Mouse (Mus musculus): ENCODE results near the gene Cenpf.

Cenpf gene

GRCm38 (mm10) chr1:189687654-189688387 lies at the start of gene Cenpf:
TSS of gene Cenpf (minus strand) at chr1:189688086.
- peak; percentile 95 to 98 for DNase-seq (ENCODE audit: low spot score in 2 of 2)

DNA sequence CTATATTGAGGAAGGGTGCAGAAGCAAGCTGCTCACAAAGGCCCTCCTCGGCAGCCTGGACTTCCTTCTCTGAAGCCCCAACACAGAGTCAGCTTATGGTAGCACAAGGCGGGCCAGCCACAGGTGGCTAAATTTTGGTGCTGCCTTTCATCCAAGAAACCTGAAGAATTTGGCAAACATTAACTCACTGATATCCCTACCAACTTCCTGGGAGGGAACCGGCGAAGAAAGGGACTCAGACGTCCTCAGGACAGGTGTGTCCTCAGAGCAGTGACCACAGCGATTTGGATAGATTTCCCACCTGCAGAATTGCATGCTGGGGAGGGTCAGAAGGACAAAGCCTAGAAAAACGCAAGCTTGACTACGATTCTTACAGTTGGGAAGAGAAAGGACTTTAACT lies 44.3 kb upstream of the Cenpf start:
- DNase-seq (ENCODE audit: low spot score in 2 of 2), result no peak

- no peak for DNase-seq (ENCODE audit: low spot score in 2 of 2)
These were observed 43.8 kb upstream of the Cenpf start for GRCm38 (mm10) chr1:189731697-189732096.

DNA sequence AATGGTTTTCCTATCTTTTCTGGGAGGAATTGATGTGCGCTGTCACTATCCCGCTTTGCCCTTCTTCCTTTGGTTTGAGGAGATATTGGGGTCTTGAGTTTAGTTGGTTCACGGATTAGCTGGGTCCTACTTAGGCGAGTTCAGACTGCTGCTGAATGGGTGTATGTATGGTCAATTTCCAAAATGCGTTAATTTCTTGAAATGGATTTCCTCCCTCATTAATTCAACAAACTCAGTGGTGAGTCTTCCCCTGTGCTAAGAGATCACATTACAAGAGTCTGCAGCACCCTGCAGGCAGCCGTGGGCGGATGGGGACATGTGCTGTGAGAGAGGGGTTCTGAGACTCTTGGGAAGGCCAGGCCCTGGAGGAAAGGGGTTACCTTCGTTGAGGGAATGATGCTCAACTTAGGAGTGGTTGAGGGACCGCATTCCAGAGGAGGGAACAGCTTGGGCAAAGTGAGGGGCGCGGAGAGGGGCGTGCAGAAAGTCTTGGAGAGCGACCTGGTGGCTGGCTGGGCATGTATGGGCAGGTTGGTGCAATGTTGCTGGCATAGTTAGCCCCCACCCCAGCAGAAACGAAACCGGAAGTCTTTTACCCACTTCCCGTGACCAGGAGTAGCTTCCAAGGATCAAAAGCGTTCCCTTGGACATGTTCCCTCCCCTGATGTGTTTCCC lies 41.4 kb upstream of the Cenpf start:
- no peak for DNase-seq (ENCODE audit: low spot score in 2 of 2)

DNA sequence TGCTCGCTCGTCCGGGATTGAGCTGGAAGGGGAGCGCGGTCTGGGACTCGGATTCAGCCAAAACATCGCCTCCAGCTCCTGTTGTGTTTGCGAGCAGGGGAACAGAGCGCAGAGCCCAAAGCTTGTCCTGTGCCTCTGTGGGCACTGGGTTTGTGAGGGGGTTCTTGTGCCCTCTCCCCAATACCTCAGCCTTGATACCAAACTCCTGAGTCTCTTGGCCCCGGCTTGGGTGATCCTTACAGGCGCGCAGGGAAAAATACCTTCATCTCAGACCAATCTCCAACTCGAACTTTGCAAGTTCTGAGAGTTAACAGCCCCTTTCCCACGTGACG lies 40.9 kb upstream of the Cenpf start:
- DNase-seq (ENCODE audit: low spot score in 2 of 2), result no peak

DNA sequence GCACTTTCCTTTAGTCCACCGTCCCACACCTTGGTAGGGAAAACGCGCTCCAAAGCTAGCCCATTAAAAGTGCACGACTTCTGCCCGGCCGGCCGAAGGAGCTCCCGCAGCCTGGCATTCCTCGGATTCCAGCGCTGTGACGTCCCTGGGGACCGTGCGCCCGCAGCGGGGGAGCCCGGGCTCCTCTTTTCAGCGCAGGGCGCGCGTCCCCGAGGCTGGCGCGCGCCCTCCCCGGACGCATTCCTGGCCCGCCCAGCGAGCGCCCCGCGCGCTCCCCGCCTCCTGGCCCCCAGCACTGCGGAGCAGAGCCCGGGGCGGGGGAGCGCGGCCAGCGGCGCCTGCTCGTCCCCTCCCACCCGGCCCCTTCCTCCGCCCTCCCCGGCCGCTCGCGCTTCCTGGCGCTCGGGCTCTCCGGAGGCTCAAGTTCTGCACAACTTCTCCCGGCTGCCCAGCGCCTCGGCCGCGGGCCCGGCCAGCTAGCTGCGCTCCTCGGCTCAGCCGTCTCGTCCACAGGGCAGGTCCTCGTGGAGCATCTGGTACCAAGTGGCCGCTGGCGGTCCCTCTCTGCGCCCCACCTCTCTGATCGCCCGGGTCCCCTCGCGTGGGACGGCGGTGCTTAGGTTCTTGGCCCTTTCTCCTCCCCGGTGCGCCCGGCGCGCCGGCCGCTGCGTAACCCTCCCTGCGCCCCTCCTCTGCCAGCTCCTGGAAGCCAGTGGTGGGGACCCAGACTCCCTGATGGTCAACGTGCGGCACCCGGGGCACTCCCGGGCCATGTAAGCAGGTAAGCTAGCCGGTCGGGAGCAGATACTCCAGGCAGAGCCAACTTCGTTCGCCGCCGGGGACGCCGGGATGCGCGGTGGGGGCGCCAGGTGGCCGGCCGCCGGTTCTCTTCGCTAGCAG lies 40.2 kb upstream of the Cenpf start, which contains the start of gene Ptpn14:
Gene Ptpn14, plus strand, starts transcription at position 385 of the 900 bp plus-strand sequence.
- peak; percentile 76 to 82 for DNase-seq (ENCODE audit: low spot score in 2 of 2)

- DNase-seq (ENCODE audit: low spot score in 2 of 2), result peak; percentile 50 to 71
These were observed 39.5 kb upstream of the Cenpf start for GRCm38 (mm10) chr1:189727346-189727883.

DNA sequence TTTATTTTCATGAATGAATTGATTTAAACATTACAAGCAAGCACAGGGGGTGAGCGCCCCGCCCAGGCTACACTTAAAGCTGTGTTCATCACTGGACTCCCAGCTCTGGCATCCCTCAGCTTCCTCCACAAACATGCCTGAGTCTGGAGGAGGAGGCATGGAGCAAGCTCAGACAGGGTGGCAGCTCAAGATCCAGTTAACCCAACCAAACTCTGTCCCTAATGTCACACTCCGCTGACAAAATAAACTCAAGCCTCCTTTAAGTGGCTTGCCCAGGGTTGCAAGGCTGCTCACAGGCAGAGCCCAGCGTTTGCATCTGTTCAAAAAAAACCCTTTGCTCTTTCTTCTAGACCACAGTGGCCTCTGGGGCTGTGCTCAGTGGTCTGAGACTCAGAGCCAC lies 38.2 kb upstream of the Cenpf start:
- no peak for DNase-seq (ENCODE audit: low spot score in 2 of 2)

GRCm38 (mm10) chr1:189718600-189718999 lies 30.7 kb upstream of the Cenpf start:
- DNase-seq (ENCODE audit: low spot score in 2 of 2), result no peak

- no peak for DNase-seq (ENCODE audit: low spot score in 2 of 2)
These were observed 29.7 kb upstream of the Cenpf start for GRCm38 (mm10) chr1:189717546-189717945.

GRCm38 (mm10) chr1:189715915-189716797 lies 28.3 kb upstream of the Cenpf start:
- no peak for DNase-seq (ENCODE audit: low spot score in 2 of 2)

DNA sequence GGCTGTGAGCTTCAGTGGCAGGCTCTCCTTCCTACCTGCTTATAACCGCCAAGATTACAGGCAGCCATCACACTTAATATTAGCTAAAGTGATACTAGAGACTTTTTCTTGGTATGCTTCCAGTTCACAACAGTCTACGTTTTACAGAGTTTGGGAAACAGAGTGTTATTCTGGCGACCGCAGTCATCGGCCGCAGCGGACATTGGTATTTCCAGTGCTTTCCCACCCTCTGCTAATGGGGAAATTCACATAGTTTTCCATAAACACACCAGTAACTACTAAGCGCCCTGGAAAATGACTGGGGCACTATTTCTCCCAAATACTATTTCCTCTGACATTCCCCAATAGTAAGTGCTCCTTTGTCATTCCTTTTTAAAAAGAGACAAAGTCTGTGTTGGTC lies 21.1 kb upstream of the Cenpf start:
- no peak for DNase-seq (ENCODE audit: low spot score in 2 of 2)

DNA sequence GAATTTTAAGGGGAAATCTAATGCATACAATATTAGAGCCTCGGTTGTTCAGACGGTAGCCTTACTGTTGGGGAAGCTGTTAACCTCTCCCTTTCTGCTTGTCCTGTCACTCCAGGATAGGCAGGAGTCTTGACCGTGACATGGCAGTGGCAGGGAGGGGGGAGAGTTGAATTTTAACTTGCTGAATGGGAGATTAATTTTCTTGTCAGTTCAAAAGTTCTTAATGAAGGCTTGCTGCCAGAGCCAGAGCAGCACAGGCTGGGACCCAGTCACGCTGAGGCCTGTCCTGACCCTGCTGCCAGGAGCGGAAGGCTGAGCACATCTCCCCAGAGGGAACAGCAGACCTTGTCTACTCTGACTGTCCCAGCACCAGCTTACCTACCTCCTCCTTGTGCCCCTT lies 19.5 kb upstream of the Cenpf start:
- peak in 1 of 2 experiments; percentile 38 for DNase-seq (ENCODE audit: low spot score in 2 of 2)

DNA sequence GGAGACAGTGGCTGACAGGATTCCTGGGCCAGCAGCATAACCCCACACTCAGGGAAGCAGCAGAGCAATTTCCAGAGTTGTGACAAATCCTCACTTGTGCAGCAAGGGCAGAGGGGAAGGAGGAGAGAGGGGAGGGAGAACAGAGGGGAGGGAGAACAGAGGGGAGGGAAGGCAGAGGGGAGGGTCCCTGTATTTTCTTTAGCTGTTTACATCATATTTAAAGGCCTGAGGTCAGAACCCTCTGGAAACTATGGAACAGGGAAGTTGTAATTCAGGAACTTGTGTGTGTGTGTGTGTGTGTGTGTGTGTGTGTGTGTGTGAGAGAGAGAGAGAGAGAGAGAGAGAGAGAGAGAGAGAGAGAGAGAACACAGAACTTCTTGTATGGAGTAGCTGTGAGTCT lies 19.1 kb upstream of the Cenpf start:
- DNase-seq (ENCODE audit: low spot score in 2 of 2), result no peak

DNA sequence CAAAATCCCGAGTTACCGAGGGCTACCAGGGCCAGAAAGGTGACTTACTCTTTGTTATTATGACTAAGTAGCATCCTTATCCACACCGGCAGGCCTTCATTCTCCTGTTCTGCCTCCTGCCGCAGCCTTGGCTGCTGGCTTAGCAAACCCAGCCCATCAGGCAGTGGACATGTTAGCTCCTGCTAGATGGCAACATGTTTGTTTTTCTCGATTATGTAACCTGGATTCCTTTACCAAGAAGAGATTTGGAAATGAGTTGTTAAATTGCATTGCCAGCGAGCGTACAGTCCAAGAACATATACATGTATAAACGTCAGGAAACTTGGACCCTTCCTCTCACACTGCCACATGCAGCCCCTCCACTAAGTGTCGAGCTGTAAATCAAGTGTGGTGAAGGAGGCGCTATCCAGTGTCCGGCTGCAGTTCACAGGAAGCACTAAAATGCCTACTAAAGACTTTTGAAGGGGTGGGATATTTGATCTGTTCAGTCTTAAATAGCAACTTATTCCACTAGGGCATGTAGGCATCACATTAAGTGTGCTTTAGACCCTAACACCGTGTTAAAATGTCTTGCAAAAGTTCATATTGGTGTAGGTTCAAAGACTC lies 18.3 kb upstream of the Cenpf start:
- peak in 1 of 2 experiments; percentile 47 for DNase-seq (ENCODE audit: low spot score in 2 of 2)

DNA sequence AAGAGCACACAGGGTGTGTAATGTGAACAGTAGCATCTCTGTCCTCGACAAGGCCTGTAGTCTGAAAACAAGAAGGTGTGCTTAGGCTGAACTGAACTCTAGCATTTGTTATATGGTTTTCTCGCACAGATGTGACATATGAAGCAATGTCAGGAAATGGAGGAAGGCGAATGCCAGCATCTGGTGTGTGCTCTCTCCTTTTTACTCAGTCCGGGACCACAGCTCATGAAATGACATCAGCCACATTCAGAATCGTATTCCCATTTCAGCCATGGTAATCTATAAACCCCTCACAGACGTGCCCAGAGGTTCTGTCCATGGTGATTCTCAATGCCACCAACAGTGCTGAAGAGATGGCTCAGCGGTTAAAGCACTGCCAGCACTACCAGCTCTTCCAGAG lies 15.7 kb upstream of the Cenpf start:
- no peak for DNase-seq (ENCODE audit: low spot score in 2 of 2)

- no peak for DNase-seq (ENCODE audit: low spot score in 2 of 2)
These were observed 15.3 kb upstream of the Cenpf start for GRCm38 (mm10) chr1:189703156-189703555.

DNA sequence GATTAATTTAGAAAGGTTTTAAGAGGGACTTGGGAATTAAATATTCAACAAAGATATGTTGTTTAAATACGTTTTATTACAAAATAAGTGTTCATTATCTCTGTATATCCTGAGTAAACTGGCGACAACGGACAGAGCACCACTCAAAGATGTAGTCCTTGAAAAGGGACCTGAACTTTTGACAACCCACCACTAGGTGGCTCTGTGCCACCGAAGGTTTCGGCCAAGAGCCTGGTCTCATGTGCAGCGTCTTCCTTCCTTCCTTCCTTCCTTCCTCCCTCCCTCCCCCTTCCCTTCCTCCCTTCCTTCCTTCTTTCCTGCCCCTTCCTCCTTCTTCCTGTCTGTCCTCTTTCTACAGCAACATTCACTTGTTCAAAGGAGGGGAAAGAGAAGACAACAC lies 13.1 kb upstream of the Cenpf start:
- peak; percentile 53 to 72 for DNase-seq (ENCODE audit: low spot score in 2 of 2)

DNA sequence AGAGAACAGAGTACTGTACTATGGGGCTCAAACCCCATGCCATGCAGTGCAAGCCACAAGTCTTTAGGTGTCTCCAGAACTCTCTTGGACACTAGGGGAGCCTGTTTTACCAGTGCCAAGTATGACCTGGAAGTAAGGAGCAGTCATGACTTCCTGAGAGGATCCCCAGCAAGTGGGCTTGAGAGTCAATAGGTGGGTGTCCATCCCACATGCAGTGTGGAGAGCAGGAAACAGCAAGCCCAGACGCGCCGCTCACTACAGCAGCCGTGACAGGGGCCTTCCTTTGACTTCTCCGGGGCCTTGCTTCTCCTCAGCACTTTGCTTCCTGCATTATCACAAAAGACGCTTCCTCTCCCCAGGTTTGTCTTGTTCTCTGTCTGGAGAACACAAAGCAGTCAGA lies 12.3 kb upstream of the Cenpf start:
- DNase-seq (ENCODE audit: low spot score in 2 of 2), result no peak

DNA sequence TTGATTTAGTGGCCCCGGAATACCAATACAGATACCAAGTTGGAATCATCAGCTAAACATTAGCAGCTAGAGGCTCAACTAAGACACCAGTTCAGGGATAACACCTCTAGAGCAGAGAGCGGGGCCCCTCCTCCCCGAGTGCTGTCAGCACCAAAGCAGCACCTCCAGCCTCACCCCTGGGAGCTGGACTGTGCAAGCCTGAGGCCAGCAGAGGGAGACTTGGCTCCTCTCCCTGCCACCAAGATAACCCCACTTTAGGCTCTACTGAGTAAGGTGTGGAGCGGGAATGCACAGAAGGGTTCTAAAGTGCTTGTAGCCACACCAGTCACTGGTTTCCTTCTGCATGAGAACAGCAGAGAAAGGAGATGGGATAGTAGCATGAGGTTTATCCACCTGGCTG lies 10.5 kb upstream of the Cenpf start:
- DNase-seq (ENCODE audit: low spot score in 2 of 2), result no peak

GRCm38 (mm10) chr1:189695321-189695720 lies 7.4 kb upstream of the Cenpf start:
- no peak for DNase-seq (ENCODE audit: low spot score in 2 of 2)

Data from urinary bladder, postnatal 36 days (tissue).